Mouse (Mus musculus) forebrain, embryonic 14.5 days (tissue): Measurements from ENCODE around the gene Maml3. TPM values are rescaled to one million over a fixed set of nuclear protein-coding genes. Genes with fewer than 3 reads are reported as not detected.

Experiments
- ATAC-seq: fragments of 200-750 bp; cut with Nextera tagmentation; 2 replicates; pipeline ENCODE4 v1.8.0; 2017; ENCODE audit warnings: mild to moderate bottlenecking, moderate library complexity
- DNase-seq: peaks from one replicate; pipeline ENCODE4 v3.0.0-alpha.2; 2015; ENCODE audit warnings: low spot score
- H3K27ac ChIP-seq: fragments of 300-500 bp; sonication (generic); 2 replicates; pipeline ENCODE4 v1.5.1; 2014; ENCODE audit warnings: low read depth, mild to moderate bottlenecking, control low read depth, low read length, moderate library complexity
- H3K27me3 ChIP-seq: fragments of 300-500 bp; sonication (generic); replicated peaks from 2 replicates; pipeline ENCODE4 v1.6.1; 2014; ENCODE audit warnings: low read length, control low read depth, mixed read lengths; ENCODE audit not compliant: control insufficient read depth, insufficient read depth
- H3K36me3 ChIP-seq: fragments of 300-500 bp; sonication (generic); 2 replicates; pipeline ENCODE4 v1.6.1; 2014; ENCODE audit warnings: low read length, control low read depth; ENCODE audit not compliant: control insufficient read depth, insufficient read depth
- H3K4me1 ChIP-seq: fragments of 300-500 bp; sonication (generic); 2 replicates; pipeline ENCODE4 v1.6.1; 2014; ENCODE audit warnings: antibody characterized with exemption, low read length, control low read depth; ENCODE audit not compliant: control insufficient read depth, insufficient read depth
- H3K4me2 ChIP-seq: fragments of 300-500 bp; sonication (generic); 2 replicates; pipeline ENCODE4 v1.6.1; 2014; ENCODE audit warnings: mild to moderate bottlenecking, control low read depth, low read length
- H3K4me3 ChIP-seq: fragments of 300-500 bp; sonication (generic); 2 replicates; pipeline ENCODE4 v1.5.1; 2014; ENCODE audit warnings: low read depth, low read length, control low read depth
- H3K9ac ChIP-seq: fragments of 300-500 bp; sonication (generic); 2 replicates; pipeline ENCODE4 v1.6.1; 2014; ENCODE audit warnings: mild to moderate bottlenecking, low read length, control low read depth, moderate library complexity
- H3K9me3 ChIP-seq: fragments of 300-500 bp; sonication (generic); replicated peaks from 2 replicates; pipeline ENCODE4 v1.6.1; 2016; ENCODE audit warnings: low read length, control low read depth, mixed read lengths; ENCODE audit not compliant: control insufficient read depth
- WGBS: fragments of 180-500 bp; shearing (Covaris S2); extraction: QIAGEN DNeasy Blood & Tissue Kit; methylation state at CpG from one replicate; pipeline ENCODE4 v1.1.7; 2014; 5-methylcytosine and 5-hydroxymethylcytosine counted together
- polyA plus RNA-seq: library from polyadenylated mRNA; unstranded; fragments of >200 nt; fragmentation: Nextera tagmentation; extraction: Ambion mirVana; gene quantifications from 2 replicates; pipeline ENCODE4 v1.2.1, GENCODE M21; 2014

Gene Maml3
- polyA plus RNA-seq, 1 experiment from 2014 or later = 4.2 TPM

DNA sequence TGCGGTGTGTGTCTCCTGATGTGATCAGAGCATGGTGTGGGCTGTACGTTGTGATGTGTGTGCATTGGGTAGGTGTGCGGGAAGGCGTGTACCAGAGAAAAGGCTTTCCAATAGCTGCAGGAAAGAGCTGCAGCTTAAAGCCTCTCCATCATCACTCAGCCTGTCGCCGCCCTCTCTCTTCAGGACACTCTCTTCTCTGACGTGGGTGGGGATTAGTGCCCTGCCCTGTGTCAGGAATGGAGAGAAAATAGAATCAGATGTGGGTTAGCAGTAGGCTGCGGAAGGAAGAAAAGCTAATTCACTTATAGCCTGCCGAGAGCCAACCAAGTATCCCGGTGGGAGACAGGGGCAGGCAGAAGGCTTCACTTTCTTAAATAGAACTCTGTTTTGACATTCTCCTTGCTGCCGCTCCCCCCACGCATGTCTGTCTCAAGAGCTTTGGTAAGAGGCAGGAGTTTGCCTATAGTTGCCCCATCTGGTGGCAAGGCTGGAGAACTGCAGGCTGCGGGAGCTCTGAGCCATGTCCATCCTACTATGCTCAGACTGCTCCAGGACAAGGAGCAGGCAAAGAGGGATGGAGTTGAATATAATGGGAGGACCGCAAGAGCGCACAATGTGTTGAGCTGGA lies 456.7 kb downstream of the Maml3 start:
- peak overlapping the region; percentile 15; the same call in 1 of the 2 replicates for H3K4me2 ChIP-seq
- H3K36me3 ChIP-seq = no peaks in the 10 kb centered on the region
- no peaks in the 10 kb centered on the region for H3K27me3 ChIP-seq
- no peaks in the 10 kb centered on the region for H3K9me3 ChIP-seq
- 36% methylated on average over 15 of the region's 15 CpGs for whole genome bisulfite sequencing
- peak; percentile 63 for ATAC-seq
- no peak overlapping the region for H3K9ac ChIP-seq
- H3K27ac ChIP-seq = no peak overlapping the region
- peak; percentile 89 for DNase-seq
- H3K4me3 ChIP-seq = no peak overlapping the region
- peaks cover 5% of the 10 kb centered on the region for H3K4me1 ChIP-seq

DNA sequence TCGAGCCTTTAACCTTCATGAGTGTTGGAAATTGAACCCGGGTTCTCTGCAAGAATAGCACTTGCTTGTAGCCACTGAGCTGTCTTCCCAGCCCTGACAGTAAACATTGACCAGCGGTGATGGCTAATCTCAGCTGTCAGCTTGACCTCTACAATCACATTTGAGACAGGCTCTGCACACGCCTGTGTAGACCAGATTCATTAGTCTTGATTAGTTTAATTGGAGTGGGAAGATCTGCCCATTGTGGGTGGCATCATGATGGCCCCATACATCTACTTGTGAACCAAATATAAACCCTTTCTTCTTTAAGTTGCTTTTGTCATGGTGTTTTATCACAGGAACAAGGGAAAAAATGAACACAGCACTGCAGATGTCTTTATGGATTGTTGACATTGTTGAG lies 457.5 kb downstream of the Maml3 start:
- Histone ChIP-seq H3K9ac (no peak overlapping the region), H3K27me3 (no peaks in the 10 kb centered on the region), H3K27ac (no peak overlapping the region), H3K4me3 (no peak overlapping the region), H3K36me3 (no peaks in the 10 kb centered on the region), H3K4me1 (peaks cover 5% of the 10 kb centered on the region; the same call in 1 of the 2 replicates), H3K4me2 (no peak overlapping the region), H3K9me3 (no peaks in the 10 kb centered on the region)
- DNase-seq (no peak), ATAC-seq (no peak)
- WGBS = 84% methylated on average over 4 of the region's 4 CpGs

DNA sequence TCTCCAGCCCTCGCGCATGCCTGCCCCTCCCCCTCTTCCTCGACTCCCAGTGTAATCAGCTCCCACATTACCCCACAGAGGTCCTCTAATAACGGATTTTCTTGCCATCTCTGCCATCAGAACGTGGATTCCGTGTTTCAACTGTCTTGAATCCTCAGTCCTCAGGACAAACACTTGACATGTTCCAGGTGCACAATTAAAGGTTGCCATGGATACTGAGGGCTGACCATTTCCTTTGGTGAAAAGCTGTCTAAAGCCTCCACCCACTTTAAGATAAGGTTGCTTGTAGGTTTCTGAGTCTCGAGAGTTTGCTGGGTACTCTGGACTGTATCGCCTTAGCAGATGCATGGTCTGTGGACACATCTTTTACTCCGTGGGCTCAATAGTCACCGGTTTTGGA lies 458.6 kb downstream of the Maml3 start:
- Histone ChIP-seq H3K4me1 (peaks cover 5% of the 10 kb centered on the region; the same call in 1 of the 2 replicates), H3K9ac (no peak overlapping the region), H3K27me3 (no peaks in the 10 kb centered on the region), H3K4me2 (no peak overlapping the region), H3K36me3 (no peaks in the 10 kb centered on the region), H3K9me3 (no peaks in the 10 kb centered on the region), H3K27ac (no peak overlapping the region), H3K4me3 (no peak overlapping the region)
- WGBS = 78% methylated on average over 10 of the region's 10 CpGs
- no peak for DNase-seq
- ATAC-seq = no peak

- Histone ChIP-seq H3K4me3 (no peak overlapping the region), H3K4me2 (no peak overlapping the region), H3K4me1 (peaks cover 5% of the 10 kb centered on the region; the same call in 1 of the 2 replicates), H3K9me3 (no peaks in the 10 kb centered on the region), H3K27ac (no peak overlapping the region), H3K9ac (no peak overlapping the region), H3K36me3 (no peaks in the 10 kb centered on the region), H3K27me3 (no peaks in the 10 kb centered on the region)
- no peak for DNase-seq
- WGBS = 85% methylated on average over 6 of the region's 6 CpGs
- no peak for ATAC-seq
Measured at GRCm38 (mm10) chr3:51645484-51645883, 459.4 kb downstream of the Maml3 start.

- 93% methylated on average over 6 of the region's 6 CpGs for WGBS
- no peaks in the 10 kb centered on the region for H3K27me3 ChIP-seq
Measured at GRCm38 (mm10) chr3:51638260-51638659, 466.6 kb downstream of the Maml3 start.

DNA sequence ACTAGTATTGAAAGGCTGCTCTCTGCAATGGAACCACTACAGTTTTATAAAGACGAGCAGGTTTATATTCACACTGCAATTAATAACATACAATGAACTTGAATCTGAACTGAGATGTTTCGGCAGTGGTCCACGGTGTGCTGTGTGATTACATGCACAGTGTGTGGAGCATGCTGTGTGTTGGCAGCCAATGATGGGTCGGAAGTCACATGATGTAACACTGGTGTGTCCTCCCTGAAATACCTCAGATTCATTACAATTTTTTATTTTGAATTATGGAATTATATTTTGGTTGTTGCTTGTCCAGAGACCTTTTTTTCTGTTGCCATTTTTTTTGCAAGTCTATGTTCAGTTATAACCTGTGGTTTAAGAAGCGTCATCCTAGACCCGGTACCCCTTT lies 467.6 kb downstream of the Maml3 start:
- H3K4me1 ChIP-seq = no peaks in the 10 kb centered on the region
- H3K27me3 ChIP-seq = no peaks in the 10 kb centered on the region
- H3K4me2 ChIP-seq = no peak overlapping the region
- ATAC-seq = no peak
- H3K9ac ChIP-seq = no peak overlapping the region
- no peaks in the 10 kb centered on the region for H3K9me3 ChIP-seq
- no peak for DNase-seq
- H3K4me3 ChIP-seq = no peak overlapping the region
- H3K36me3 ChIP-seq = no peaks in the 10 kb centered on the region
- H3K27ac ChIP-seq = no peak overlapping the region
- WGBS = 90% methylated on average over 6 of the region's 6 CpGs

More at GRCm38 (mm10) chr3:51638260-51638659, 466.6 kb downstream of the Maml3 start:
- H3K36me3 ChIP-seq = no peaks in the 10 kb centered on the region
- H3K27ac ChIP-seq = no peak overlapping the region
- DNase-seq (no peak), ATAC-seq (no peak)
- no peaks in the 10 kb centered on the region for H3K4me1 ChIP-seq
- H3K4me2 ChIP-seq = no peak overlapping the region
- no peak overlapping the region for H3K4me3 ChIP-seq
- no peaks in the 10 kb centered on the region for H3K9me3 ChIP-seq
- no peak overlapping the region for H3K9ac ChIP-seq

DNA sequence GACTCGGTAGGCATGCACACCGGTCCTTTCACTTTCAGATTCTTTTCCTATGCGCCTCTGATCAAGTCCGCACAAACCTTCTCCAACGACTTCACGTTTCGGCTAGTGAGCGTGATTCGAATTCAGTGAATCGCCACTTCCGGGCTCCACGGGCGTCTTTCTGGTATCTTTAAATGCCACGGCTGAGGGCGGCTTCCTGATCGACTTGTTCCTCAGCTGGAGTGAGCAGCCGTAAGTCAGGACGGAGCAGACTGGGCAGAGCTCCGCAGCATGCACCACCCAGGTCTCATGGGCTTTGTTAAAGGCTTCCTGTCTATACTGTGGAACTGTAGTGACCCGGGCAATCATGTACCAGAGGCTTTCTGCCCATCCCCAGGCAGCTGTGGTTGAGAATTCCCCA lies 468.2 kb downstream of the Maml3 start:
- Histone ChIP-seq H3K27ac (no peak overlapping the region), H3K4me3 (no peak overlapping the region), H3K9me3 (no peaks in the 10 kb centered on the region), H3K4me2 (no peak overlapping the region), H3K9ac (no peak overlapping the region), H3K36me3 (no peaks in the 10 kb centered on the region), H3K27me3 (no peaks in the 10 kb centered on the region), H3K4me1 (no peaks in the 10 kb centered on the region)
- DNase-seq = no peak
- ATAC-seq = no peak
- 93% methylated on average over 20 of the region's 20 CpGs for WGBS

GRCm38 (mm10) chr3:51635960-51636359 lies 468.9 kb downstream of the Maml3 start:
- no peak for DNase-seq
- H3K36me3 ChIP-seq = no peaks in the 10 kb centered on the region

More at GRCm38 (mm10) chr3:51635960-51636359, 468.9 kb downstream of the Maml3 start:
- H3K4me2 ChIP-seq = no peak overlapping the region
- no peaks in the 10 kb centered on the region for H3K4me1 ChIP-seq
- no peak overlapping the region for H3K27ac ChIP-seq
- H3K4me3 ChIP-seq = no peak overlapping the region
- no peak overlapping the region for H3K9ac ChIP-seq
- WGBS = 80% methylated on average over 2 of the region's 2 CpGs
- H3K9me3 ChIP-seq = 0 out of 2 replicates have a peak, but pooled peaks cover 3% of the 10 kb centered on the region
- no peaks in the 10 kb centered on the region for H3K27me3 ChIP-seq
- ATAC-seq = no peak
